Mouse (Mus musculus): ENCODE measurements around the gene Nedd1. TPM values are rescaled to one million over a fixed set of nuclear protein-coding genes. Genes with fewer than 3 reads are reported as not detected.

The Nedd1 gene
- 1 to 10 TPM in 1 of 2 experiments, under 1 TPM in 1; 0.59 to 3.6 TPM for polyA plus RNA-seq (2012; fragmentation: generic; extraction: Trizol)

GRCm38 (mm10) chr10:92721771-92722619 is at the start of gene Nedd1:
TSS of gene Nedd1 (minus strand) at chr10:92722420.

